ENCODE assay signal across 8 mouse cellular contexts in genomic region chr19:32757831-32758792, GRCm38 (mm10). TPM values are rescaled to one million over a fixed set of nuclear protein-coding genes. Genes with fewer than 3 reads are reported as not detected.
A peak's percentile ranks its signal among the peaks of the same experiment; 100 is the strongest.
DNase-seq lines count a peak whose midpoint lies in the region; ATAC-seq lines count a peak whose summit lies in the region.

No protein-coding gene starts in this region.

- DNase-seq in 3134 (ENCODE audit: extremely low read depth, insufficient read length, low spot score), result peak; percentile 71
- peak; percentile 85 for DNase-seq in adrenal gland, adult 2 months
- DNase-seq in kidney, postnatal 14 days, result peak; percentile 67
- peak; percentile 43 for DNase-seq in thymus, postnatal 0 days (ENCODE audit: low spot score)

- H3K27ac ChIP-seq in embryonic facial prominence, embryonic 12.5 days, result peak overlapping the region; percentile 100
- peak overlapping the region; percentile 100 for H3K27ac ChIP-seq in heart, embryonic 13.5 days (replicated peaks)
- H3K27ac ChIP-seq in liver, embryonic 16.5 days (ENCODE audit: low read length), result peak overlapping the region; percentile 95
- H3K27ac ChIP-seq in neural tube, embryonic 15.5 days (replicated peaks), result peak overlapping the region; percentile 99

- ATAC-seq in embryonic facial prominence, embryonic 12.5 days (ENCODE audit: insufficient number of reproducible peaks, insufficient read depth, low FRiP score, low TSS enrichment), result no peak; the same call in 1 of the 2 replicates
- 0 out of 2 replicates have a peak, but pooled peaks have one; percentile 0 for ATAC-seq in heart, embryonic 13.5 days (ENCODE audit: extremely low read depth, insufficient number of reproducible peaks, low FRiP score, low TSS enrichment)
- no peak; the same call in 1 of the 2 replicates for ATAC-seq in liver, embryonic 16.5 days (ENCODE audit: low read depth)
- peak; percentile 12 for ATAC-seq in neural tube, embryonic 15.5 days (ENCODE audit: low FRiP score)

- H3K4me1 ChIP-seq in embryonic facial prominence, embryonic 12.5 days, result peaks cover 13% of the 10 kb centered on the region
- H3K4me1 ChIP-seq in heart, embryonic 13.5 days, result peaks cover 37% of the 10 kb centered on the region
- H3K4me1 ChIP-seq in liver, embryonic 16.5 days (ENCODE audit: control insufficient read depth, low read depth, low read length), result peaks cover 19% of the 10 kb centered on the region
- peaks cover 31% of the 10 kb centered on the region for H3K4me1 ChIP-seq in neural tube, embryonic 15.5 days

- peaks cover 16% of the 10 kb centered on the region for H3K27me3 ChIP-seq in embryonic facial prominence, embryonic 12.5 days
- H3K27me3 ChIP-seq in heart, embryonic 13.5 days (replicated peaks), result peaks cover 16% of the 10 kb centered on the region
- peaks cover 3% of the 10 kb centered on the region; the same call in 1 of the 2 replicates for H3K27me3 ChIP-seq in liver, embryonic 16.5 days (ENCODE audit: control insufficient read depth, insufficient read depth, low read depth, low read length)
- no peaks in the 10 kb centered on the region for H3K27me3 ChIP-seq in neural tube, embryonic 15.5 days (replicated peaks)

- peak overlapping the region; percentile 99 for H3K9ac ChIP-seq in embryonic facial prominence, embryonic 12.5 days
- peak overlapping the region; percentile 99 for H3K9ac ChIP-seq in heart, embryonic 13.5 days
- peak overlapping the region; percentile 97 for H3K9ac ChIP-seq in liver, embryonic 16.5 days (ENCODE audit: low read depth, low read length)
- H3K9ac ChIP-seq in neural tube, embryonic 15.5 days (replicated peaks), result peak overlapping the region; percentile 99

- H3K36me3 ChIP-seq in embryonic facial prominence, embryonic 12.5 days, result no peaks in the 10 kb centered on the region
- no peaks in the 10 kb centered on the region; the same call in 1 of the 2 replicates for H3K36me3 ChIP-seq in heart, embryonic 13.5 days
- no peaks in the 10 kb centered on the region for H3K36me3 ChIP-seq in liver, embryonic 16.5 days (ENCODE audit: control insufficient read depth, insufficient read depth)
- no peaks in the 10 kb centered on the region for H3K36me3 ChIP-seq in neural tube, embryonic 15.5 days

- peak overlapping the region; percentile 88 for H3K4me2 ChIP-seq in embryonic facial prominence, embryonic 12.5 days (replicated peaks)
- H3K4me2 ChIP-seq in heart, embryonic 13.5 days, result peak overlapping the region; percentile 96
- peak overlapping the region; percentile 100 for H3K4me2 ChIP-seq in liver, embryonic 16.5 days (ENCODE audit: low read depth, low read length)
- H3K4me2 ChIP-seq in neural tube, embryonic 15.5 days, result peak overlapping the region; percentile 91

- under 1% methylated on average over 37 of the region's 69 CpGs for WGBS in embryonic facial prominence, embryonic 12.5 days
- WGBS in heart, embryonic 13.5 days, result under 1% methylated on average over 51 of the region's 69 CpGs
- WGBS in liver, embryonic 16.5 days (ENCODE audit: insufficient replicate concordance), result under 1% methylated on average over 66 of the region's 69 CpGs
- 0% methylated on average over 37 of the region's 69 CpGs for WGBS in neural tube, embryonic 15.5 days

- H3K9me3 ChIP-seq in embryonic facial prominence, embryonic 12.5 days, result no peaks in the 10 kb centered on the region
- no peaks in the 10 kb centered on the region for H3K9me3 ChIP-seq in heart, embryonic 13.5 days
- no peaks in the 10 kb centered on the region for H3K9me3 ChIP-seq in liver, embryonic 16.5 days (replicated peaks; ENCODE audit: control insufficient read depth, low read length)
- no peaks in the 10 kb centered on the region for H3K9me3 ChIP-seq in neural tube, embryonic 15.5 days (replicated peaks)

- H3K4me3 ChIP-seq in embryonic facial prominence, embryonic 12.5 days, result peak overlapping the region; percentile 97
- H3K4me3 ChIP-seq in heart, embryonic 13.5 days, result peak overlapping the region; percentile 99
- peak overlapping the region; percentile 98 for H3K4me3 ChIP-seq in liver, embryonic 16.5 days (ENCODE audit: low read depth, low read length)
- peak overlapping the region; percentile 97 for H3K4me3 ChIP-seq in neural tube, embryonic 15.5 days (replicated peaks)

RNA-seq across cellular contexts. Expression of gene Pten, which starts 0.8 kb away (rescaled TPM):
- total RNA-seq in adrenal gland, adult 2 months (2021), result 10 to 100 TPM; 71.3 to 76.2 TPM
- polyA plus RNA-seq in adrenal gland, adult 2 months (2012; rRNA removed), result 25.5 and 38.3 TPM in 2 replicates
- polyA plus RNA-seq in embryonic facial prominence, embryonic 12.5 days (2016; fragmentation: Nextera tagmentation; extraction: Ambion mirVana), result 12.6 and 13.1 TPM in 2 replicates
- 3.9 and 4.3 TPM in 2 replicates for polyA plus RNA-seq in heart, embryonic 13.5 days (2015; fragmentation: Nextera tagmentation; extraction: Ambion mirVana)
- 2.2 and 2.4 TPM in 2 replicates for polyA plus RNA-seq in liver, embryonic 16.5 days (2015; fragmentation: Nextera tagmentation; extraction: Ambion mirVana)
- polyA plus RNA-seq in neural tube, embryonic 15.5 days (2015; fragmentation: Nextera tagmentation; extraction: Ambion mirVana), result 12.2 and 12.9 TPM in 2 replicates
- polyA plus RNA-seq in thymus, postnatal 0 days (2015; fragmentation: Nextera tagmentation; extraction: Ambion mirVana), result 17.7 and 22.9 TPM in 2 replicates

RNA-seq across cellular contexts. Expression of gene Atad1, which starts 18.5 kb away (rescaled TPM):
- 10 to 100 TPM; 79.1 to 86.3 TPM for total RNA-seq in adrenal gland, adult 2 months (2021)
- 1.6 and 2.0 TPM in 2 replicates for polyA plus RNA-seq in adrenal gland, adult 2 months (2012; rRNA removed)
- polyA plus RNA-seq in embryonic facial prominence, embryonic 12.5 days (2016; fragmentation: Nextera tagmentation; extraction: Ambion mirVana), result 67.5 and 67.6 TPM in 2 replicates
- 52.2 and 59.8 TPM in 2 replicates for polyA plus RNA-seq in heart, embryonic 13.5 days (2015; fragmentation: Nextera tagmentation; extraction: Ambion mirVana)
- polyA plus RNA-seq in liver, embryonic 16.5 days (2015; fragmentation: Nextera tagmentation; extraction: Ambion mirVana), result 20.8 and 21.6 TPM in 2 replicates
- 105 and 109 TPM in 2 replicates for polyA plus RNA-seq in neural tube, embryonic 15.5 days (2015; fragmentation: Nextera tagmentation; extraction: Ambion mirVana)
- polyA plus RNA-seq in thymus, postnatal 0 days (2015; fragmentation: Nextera tagmentation; extraction: Ambion mirVana), result 76.7 and 77.8 TPM in 2 replicates

Comparison
In these comparisons a context has a peak if more than half of its experiments do, and no peak if none do; other contexts are left out.
1. ATAC-seq: peak in heart, embryonic 13.5 days (single experiment) and neural tube, embryonic 15.5 days (single experiment); none in embryonic facial prominence, embryonic 12.5 days (single experiment) and liver, embryonic 16.5 days (single experiment).
2. Peak in every context shown above with its lines, with median percentiles within 50 percentile points of each other: DNase-seq, H3K27ac ChIP-seq, H3K4me2 ChIP-seq, H3K4me3 ChIP-seq and H3K9ac ChIP-seq.